Mouse (Mus musculus) C2C12 (cell line): ENCODE measurements around the gene Ube2s. TPM values are rescaled to one million over a fixed set of nuclear protein-coding genes. Genes with fewer than 3 reads are reported as not detected.
"Not testable (repeated sequence)": the region's sequence is repeated elsewhere in the genome, so short reads cannot be mapped to it uniquely, and the experiment has no call there.

Experiments
- H3K27me3 ChIP-seq: one replicate; pipeline ENCODE4 v1.6.1; 2011; ENCODE audit not compliant: control insufficient read depth, insufficient read depth, insufficient read length
- H3K36me3 ChIP-seq: one replicate; pipeline ENCODE4 v1.6.1; 2011; ENCODE audit not compliant: control insufficient read depth, insufficient read depth
- H3K4me3 ChIP-seq: one replicate; pipeline ENCODE4 v1.5.1; 2011; ENCODE audit warnings: mild to moderate bottlenecking, control low read depth; ENCODE audit not compliant: poor library complexity, insufficient read depth, severe bottlenecking
- H3K79me2 ChIP-seq: one replicate; pipeline ENCODE4 v1.6.1; 2011; ENCODE audit not compliant: control insufficient read depth, insufficient read depth
- H3K79me3 ChIP-seq: one replicate; pipeline ENCODE4 v1.6.1; 2011; ENCODE audit warnings: low read depth, control low read depth
- H3ac ChIP-seq: one replicate; pipeline ENCODE3; 2011; ENCODE audit warnings: low read depth; ENCODE audit not compliant: control insufficient read depth, insufficient read length
- CEBPB ChIP-seq: IDR thresholded peaks from one replicate; pipeline ENCODE4 v1.6.1; 2011; ENCODE audit warnings: low read depth, mild to moderate bottlenecking, control low read depth, moderate library complexity
- CTCF ChIP-seq: IDR thresholded peaks from one replicate; pipeline ENCODE4 v1.5.1; 2011; ENCODE audit not compliant: control insufficient read depth, insufficient read depth, insufficient read length
- FOSL1 ChIP-seq: IDR thresholded peaks from one replicate; pipeline ENCODE4 v1.8.0; 2011; ENCODE audit warnings: mild to moderate bottlenecking, low read length; ENCODE audit not compliant: poor library complexity, insufficient read depth, severe bottlenecking
- MAX ChIP-seq: IDR thresholded peaks from one replicate; pipeline ENCODE4 v1.6.1; 2011; ENCODE audit warnings: mild to moderate bottlenecking, control low read depth
- MYOD1 ChIP-seq: IDR thresholded peaks from one replicate; pipeline ENCODE4 v1.6.1; 2011; ENCODE audit warnings: low read depth; ENCODE audit not compliant: control insufficient read depth, insufficient read length
- MYOG ChIP-seq: IDR thresholded peaks from one replicate; pipeline ENCODE4 v1.6.1; 2011; ENCODE audit not compliant: control insufficient read depth, insufficient read length; ENCODE audit errors: extremely low read depth
- USF1 ChIP-seq: IDR thresholded peaks from one replicate; pipeline ENCODE4 v1.6.1; 2011; ENCODE audit warnings: low read depth, mild to moderate bottlenecking, control low read depth, moderate library complexity
- polyA plus RNA-seq: library from polyadenylated mRNA; unstranded; fragments of >200 nt; fragmentation: generic; extraction: Trizol; gene quantifications from one replicate; pipeline ENCODE4 v1.2.1, GENCODE M21; 2012; ENCODE audit warnings: missing spikeins

Gene Ube2s
- polyA plus RNA-seq, 1 experiment = 599 TPM

DNA sequence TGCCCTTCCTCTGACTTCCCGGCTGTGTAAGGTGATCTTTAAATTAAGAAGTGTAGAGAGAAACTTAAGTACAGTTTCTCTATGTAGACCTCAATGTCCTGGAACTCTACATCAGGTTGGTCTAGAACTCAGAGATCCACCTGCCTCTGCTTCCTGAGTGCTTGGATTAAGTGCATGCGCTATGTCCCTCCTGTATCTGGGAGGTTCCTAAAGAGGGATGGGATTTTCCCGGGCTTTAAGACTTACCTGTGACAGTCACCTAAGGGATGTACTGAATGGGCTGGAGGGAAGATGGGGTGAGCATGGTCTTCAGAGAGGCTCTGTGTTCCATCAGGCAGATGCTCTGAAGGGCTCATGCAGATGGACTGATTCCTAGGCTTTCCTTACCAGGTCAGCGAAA, 18.7 kb downstream of the Ube2s start:
- TF ChIP-seq MYOG (no peak), FOSL1 (no peak), CTCF (no peak), MYOD1 (no peak), CEBPB (no peak), USF1 (no peak), MAX (no peak)
- Histone ChIP-seq H3K27me3 (no peaks in the 10 kb centered on the region), H3K79me2 (peaks cover 27% of the 10 kb centered on the region), H3ac (peak overlapping the region; percentile 100), H3K79me3 (peaks cover 19% of the 10 kb centered on the region), H3K36me3 (peaks cover 39% of the 10 kb centered on the region), H3K4me3 (peak overlapping the region; percentile 60)

- peaks cover 19% of the 10 kb centered on the region for H3K79me3 ChIP-seq
- H3K36me3 ChIP-seq = peaks cover 39% of the 10 kb centered on the region
- not testable (repeated sequence) for H3K27me3 ChIP-seq
- peak overlapping the region; percentile 100 for H3ac ChIP-seq
- H3K4me3 ChIP-seq = peak overlapping the region; percentile 60
- peaks cover 30% of the 10 kb centered on the region for H3K79me2 ChIP-seq
These were observed 19.1 kb downstream of the Ube2s start for GRCm38 (mm10) chr7:4793248-4793647.

- peak within 1 kb of the TSS; percentile 100 for H3ac ChIP-seq
- H3K4me3 ChIP-seq = peak within 1 kb of the TSS; percentile 60
- TF ChIP-seq FOSL1 = no peak
- TF ChIP-seq MAX = peak; percentile 85
- TF ChIP-seq MYOG = no peak
- TF ChIP-seq CEBPB = no peak
- TF ChIP-seq USF1 = no peak
- no peak for TF ChIP-seq MYOD1
- H3K79me2 ChIP-seq = peaks cover 37% of the 10 kb centered on the region
- peaks cover 39% of the 10 kb centered on the region for H3K36me3 ChIP-seq
- H3K79me3 ChIP-seq = peaks cover 20% of the 10 kb centered on the region
- H3K27me3 ChIP-seq = no peaks in the 10 kb centered on the region
These were observed 19.8 kb downstream of the Ube2s start, which contains the start of gene Rpl28 for GRCm38 (mm10) chr7:4792278-4793212. Rpl28 (plus strand) TSS chr7:4792874.

DNA sequence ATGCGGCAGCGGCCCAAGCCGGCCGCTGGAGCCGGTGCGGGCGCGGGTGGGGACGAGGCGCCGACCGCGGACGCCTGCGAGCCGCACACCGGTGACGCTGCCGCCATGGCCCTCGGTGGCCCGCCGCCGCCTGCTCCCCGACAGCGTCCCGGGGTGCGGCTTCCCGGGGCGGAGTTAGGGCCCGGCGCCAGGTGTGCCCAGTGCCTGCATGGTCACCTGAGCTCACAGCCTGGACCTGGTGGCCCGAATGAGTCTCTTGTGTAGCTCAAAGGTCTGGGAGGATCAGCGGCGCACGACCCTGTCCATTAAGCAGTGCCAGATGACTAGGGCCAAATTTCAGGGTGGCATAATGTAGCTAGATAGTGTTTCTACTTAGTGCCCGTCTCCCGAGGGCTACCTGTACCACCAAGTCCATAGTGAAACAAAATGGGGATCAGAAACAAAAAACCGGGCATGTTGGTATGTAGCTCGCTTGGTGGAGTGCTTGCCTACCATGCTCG, 22.9 kb downstream of the Ube2s start, which contains the start of gene Tmem238:
Tmem238 (minus strand) TSS at position 221 of the 500 bp plus-strand sequence.
- peaks cover 20% of the 10 kb centered on the region for H3K79me3 ChIP-seq
- peak within 1 kb of the TSS; percentile 92 for H3ac ChIP-seq
- H3K79me2 ChIP-seq = peaks cover 42% of the 10 kb centered on the region
- H3K36me3 ChIP-seq = peaks cover 21% of the 10 kb centered on the region
- H3K4me3 ChIP-seq = peak within 1 kb of the TSS; percentile 42
- TF ChIP-seq CEBPB (no peak), CTCF (no peak), FOSL1 (no peak), MYOD1 (no peak), MYOG (no peak), MAX (no peak), USF1 (no peak)
- H3K27me3 ChIP-seq = no peaks in the 10 kb centered on the region

DNA sequence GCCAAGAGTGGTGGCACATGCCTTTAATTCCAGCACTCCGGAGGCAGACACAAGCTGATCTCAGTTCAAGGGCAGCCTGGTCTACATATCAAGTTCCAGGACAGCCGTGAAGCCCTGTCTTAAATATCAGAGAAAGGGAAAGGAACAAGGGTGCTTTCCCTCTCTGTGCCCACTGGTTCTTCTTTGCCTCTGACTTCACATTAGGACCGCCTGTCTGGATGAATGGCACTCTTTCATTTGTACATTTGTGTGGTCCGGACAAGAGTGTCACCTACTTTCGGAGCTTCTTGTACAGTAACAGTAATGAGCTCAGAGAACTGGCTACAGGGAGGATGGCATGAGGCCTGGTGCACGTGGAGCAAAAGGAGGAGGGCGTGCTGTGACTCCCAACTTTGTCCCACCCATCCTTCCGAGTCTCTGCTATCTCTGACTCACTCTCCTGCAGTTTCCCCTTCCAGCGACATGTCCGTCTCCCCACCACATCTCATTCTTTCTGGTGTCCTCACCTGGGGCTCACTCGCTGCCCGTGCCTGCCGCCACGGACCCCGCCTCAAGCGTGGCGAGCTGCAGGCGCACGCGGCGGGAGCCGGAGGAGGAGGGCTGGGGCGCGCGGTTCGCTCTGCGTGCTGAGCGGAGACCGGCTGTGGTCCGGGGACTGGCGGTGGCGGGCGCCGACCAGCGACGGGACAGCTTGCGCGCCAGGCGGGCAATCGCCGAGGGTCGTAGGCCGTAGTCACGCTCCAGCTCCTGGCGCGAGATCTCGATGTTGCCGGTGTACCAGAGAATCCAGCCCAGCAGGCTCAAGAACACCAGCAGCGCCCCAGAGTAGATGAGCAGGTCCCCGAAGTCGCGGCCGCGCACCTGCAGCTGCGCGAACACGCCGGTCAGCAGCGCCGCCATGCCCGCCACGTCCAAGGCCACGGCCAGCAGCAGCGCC, 23.6 kb downstream of the Ube2s start:
- H3ac ChIP-seq = peak overlapping the region; percentile 92
- TF ChIP-seq MYOD1 (no peak), MAX (peak; percentile 97), CEBPB (no peak), USF1 (peak; percentile 57), CTCF (peak; percentile 25), MYOG (no peak)
- no peaks in the 10 kb centered on the region for H3K27me3 ChIP-seq
- H3K79me3 ChIP-seq = peaks cover 15% of the 10 kb centered on the region
- peak overlapping the region; percentile 42 for H3K4me3 ChIP-seq
- peaks cover 34% of the 10 kb centered on the region for H3K79me2 ChIP-seq
- peaks cover 14% of the 10 kb centered on the region for H3K36me3 ChIP-seq
